Mouse (Mus musculus) cortical plate, adult 2 months (tissue): ENCODE results near the gene Zfp248.

Experiments used
- CTCF ChIP-seq: fragments of 200-500 bp; IDR thresholded peaks from 2 replicates; pipeline ENCODE4 v1.5.1; 2011; ENCODE audit warnings: mild to moderate bottlenecking, control low read depth, low read length; ENCODE audit not compliant: insufficient read depth; ENCODE audit errors: extremely low read depth
- POLR2A ChIP-seq: fragments of 200-500 bp; IDR thresholded peaks from 2 replicates; pipeline ENCODE4 v1.6.1; 2011; ENCODE audit warnings: mild to moderate bottlenecking, low read length, control low read depth; ENCODE audit not compliant: insufficient read depth; ENCODE audit errors: extremely low read depth

GRCm38 (mm10) chr6:118426666-118427065 is 28.7 kb downstream of the Zfp248 start:
- TF ChIP-seq CTCF (no peak), POLR2A (no peak)
